Mouse (Mus musculus) embryonic facial prominence, embryonic 12.5 days (tissue): ENCODE measurements around the gene Ywhah. TPM values are rescaled to one million over a fixed set of nuclear protein-coding genes. Genes with fewer than 3 reads are reported as not detected.

Source experiments
- ATAC-seq: fragments of 200-750 bp; cut with Nextera tagmentation; 2 replicates; pipeline ENCODE4 v1.8.0; 2017; ENCODE audit not compliant: insufficient number of reproducible peaks, insufficient read depth, low FRiP score, low TSS enrichment
- H3K27ac ChIP-seq: fragments of 300-500 bp; sonication (generic); 2 replicates; pipeline ENCODE4 v1.5.1; 2016; ENCODE audit warnings: mild to moderate bottlenecking
- H3K27me3 ChIP-seq: fragments of 300-500 bp; sonication (generic); 2 replicates; pipeline ENCODE4 v1.6.1; 2016; ENCODE audit warnings: mild to moderate bottlenecking, moderate library complexity
- H3K36me3 ChIP-seq: fragments of 300-500 bp; sonication (generic); 2 replicates; pipeline ENCODE4 v1.6.1; 2016; ENCODE audit warnings: mild to moderate bottlenecking
- H3K4me1 ChIP-seq: fragments of 300-500 bp; sonication (generic); 2 replicates; pipeline ENCODE4 v1.6.1; 2016
- H3K4me2 ChIP-seq: fragments of 300-500 bp; sonication (generic); replicated peaks from 2 replicates; pipeline ENCODE4 v1.6.1; 2016; ENCODE audit warnings: mild to moderate bottlenecking, moderate library complexity
- H3K4me3 ChIP-seq: fragments of 300-500 bp; sonication (generic); 2 replicates; pipeline ENCODE4 v1.5.1; 2016; ENCODE audit warnings: mild to moderate bottlenecking
- H3K9ac ChIP-seq: fragments of 300-500 bp; sonication (generic); 2 replicates; pipeline ENCODE4 v1.6.1; 2016; ENCODE audit warnings: mild to moderate bottlenecking, moderate library complexity
- H3K9me3 ChIP-seq: fragments of 300-500 bp; sonication (generic); 2 replicates; pipeline ENCODE4 v1.6.1; 2016; ENCODE audit warnings: mild to moderate bottlenecking, moderate library complexity
- WGBS: fragments of 180-500 bp; shearing (Covaris S2); methylation state at CpG from one replicate; pipeline ENCODE4 v1.1.7; 2016; 5-methylcytosine and 5-hydroxymethylcytosine counted together
- polyA plus RNA-seq: library from polyadenylated mRNA; unstranded; fragments of >200 nt; fragmentation: Nextera tagmentation; extraction: Ambion mirVana; gene quantifications from 2 replicates; pipeline ENCODE4 v1.2.1, GENCODE M21; 2016

Gene Ywhah
- 397 and 405 TPM in 2 replicates for polyA plus RNA-seq

DNA sequence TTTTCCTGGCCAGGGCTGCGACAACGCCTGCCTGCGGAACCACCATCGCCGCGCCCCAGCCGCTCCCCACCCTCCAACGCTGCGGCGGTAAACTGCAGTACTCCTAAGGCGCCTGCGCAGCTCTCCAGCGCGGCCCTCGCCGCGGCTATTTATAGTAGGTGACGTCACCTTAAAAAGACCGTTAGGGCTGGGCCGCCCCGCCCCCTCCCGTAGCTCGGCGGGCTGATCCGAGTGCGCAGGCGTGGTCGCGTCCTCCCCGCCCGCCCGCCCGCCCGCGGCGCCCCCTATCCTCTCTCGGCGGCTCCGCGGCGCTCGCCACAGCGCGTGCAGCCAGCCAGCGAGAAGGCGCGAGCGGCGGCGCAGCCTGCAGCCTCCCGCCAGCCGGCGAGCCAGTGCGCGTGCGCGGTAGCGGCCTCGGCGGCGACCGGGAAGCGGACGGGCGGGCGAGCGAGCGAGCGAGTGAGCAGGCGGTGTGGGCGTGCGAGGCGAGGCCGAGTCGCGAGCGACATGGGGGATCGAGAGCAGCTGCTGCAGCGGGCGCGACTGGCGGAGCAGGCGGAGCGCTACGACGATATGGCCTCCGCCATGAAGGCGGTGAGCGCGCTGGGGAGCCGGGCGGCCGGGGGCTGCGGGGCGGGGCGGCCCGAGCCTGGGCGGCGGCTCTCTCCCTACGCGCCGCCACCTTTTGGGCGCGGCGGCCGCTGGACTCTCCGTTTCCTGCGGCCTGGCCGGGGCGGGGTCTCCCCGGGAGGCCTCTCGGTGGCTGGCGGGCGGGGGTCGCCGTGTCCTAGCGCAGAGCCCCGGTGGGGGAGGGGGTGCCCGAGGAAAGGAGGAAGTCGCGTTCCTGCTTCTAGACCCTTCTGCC, at the start of gene Ywhah:
Gene Ywhah, plus strand, starts transcription at position 256 of the 865 bp plus-strand sequence.
- Histone ChIP-seq H3K27ac (peak within 1 kb of the TSS; percentile 100), H3K9ac (peak within 1 kb of the TSS; percentile 92), H3K36me3 (0 out of 2 replicates have a peak, but pooled peaks cover 5% of the 10 kb centered on the region), H3K9me3 (no peaks in the 10 kb centered on the region), H3K27me3 (no peaks in the 10 kb centered on the region), H3K4me1 (peaks cover 20% of the 10 kb centered on the region), H3K4me2 (peak within 1 kb of the TSS; percentile 80), H3K4me3 (peak within 1 kb of the TSS; percentile 78)
- WGBS: under 1% methylated on average over 117 of the region's 121 CpGs
- peak; percentile 95 for ATAC-seq

GRCm38 (mm10) chr5:32976541-32976940, 42.1 kb upstream of the Ywhah start:
- Histone ChIP-seq H3K9ac (no peak overlapping the region), H3K27ac (no peak overlapping the region), H3K4me2 (no peak overlapping the region), H3K4me1 (no peaks in the 10 kb centered on the region), H3K9me3 (no peaks in the 10 kb centered on the region), H3K27me3 (no peaks in the 10 kb centered on the region), H3K4me3 (no peak overlapping the region), H3K36me3 (peaks cover 34% of the 10 kb centered on the region)
- no peak for ATAC-seq
- WGBS: 82% methylated on average over 4 of the region's 4 CpGs

DNA sequence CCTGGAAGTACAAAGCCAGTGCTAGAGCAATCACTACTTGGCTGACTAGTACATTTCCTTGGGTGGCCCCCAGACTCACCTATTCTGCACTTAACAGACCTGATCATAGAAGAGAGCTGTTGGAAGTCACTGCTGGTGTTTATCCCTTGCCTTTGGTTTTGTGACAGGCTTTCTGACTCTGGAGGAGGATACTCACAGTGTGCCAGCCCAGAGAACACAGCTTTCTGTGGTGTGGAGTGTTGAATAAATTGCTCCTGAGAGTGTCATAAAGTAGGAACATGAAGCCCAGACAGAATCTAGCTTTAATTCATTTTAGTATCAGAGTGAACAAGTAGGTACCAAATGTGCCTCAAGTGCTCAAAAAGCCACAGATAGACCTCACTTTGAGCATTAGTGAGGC, 41.4 kb upstream of the Ywhah start:
- Histone ChIP-seq H3K4me1 (no peaks in the 10 kb centered on the region), H3K4me2 (no peak overlapping the region), H3K36me3 (peaks cover 34% of the 10 kb centered on the region), H3K4me3 (no peak overlapping the region), H3K27ac (no peak overlapping the region), H3K9me3 (no peaks in the 10 kb centered on the region), H3K9ac (no peak overlapping the region), H3K27me3 (no peaks in the 10 kb centered on the region)
- ATAC-seq: no peak

- Histone ChIP-seq H3K9me3 (no peaks in the 10 kb centered on the region), H3K4me2 (no peak overlapping the region), H3K9ac (no peak overlapping the region), H3K27me3 (no peaks in the 10 kb centered on the region), H3K36me3 (peaks cover 64% of the 10 kb centered on the region), H3K4me3 (no peak overlapping the region), H3K4me1 (no peaks in the 10 kb centered on the region), H3K27ac (no peak overlapping the region)
- no peak for ATAC-seq
- WGBS: 75% methylated on average over 1 of the region's 1 CpGs
Measured at GRCm38 (mm10) chr5:32985379-32985778, 33.2 kb upstream of the Ywhah start.

DNA sequence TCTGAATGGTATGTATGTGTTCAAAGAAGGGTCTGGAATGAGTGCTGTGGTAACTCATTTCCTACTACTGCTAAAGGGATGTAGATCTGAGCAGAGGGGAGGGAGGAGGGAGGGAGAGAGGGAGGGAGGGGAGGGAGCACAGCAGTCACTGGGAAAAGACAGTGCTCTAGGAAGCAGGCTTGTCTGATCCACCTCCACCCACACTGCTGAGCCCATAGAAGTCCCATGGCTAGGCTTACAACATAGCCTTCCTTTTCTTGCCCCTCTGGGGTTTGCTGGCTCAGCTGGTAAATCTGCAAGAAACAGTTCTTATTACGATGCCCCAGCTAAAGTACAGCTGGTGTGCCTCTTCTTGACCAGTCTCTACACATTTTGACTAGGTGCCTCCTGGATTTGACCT, 30.7 kb upstream of the Ywhah start:
- H3K27ac ChIP-seq: no peak overlapping the region
- no peak for ATAC-seq
- no peaks in the 10 kb centered on the region for H3K9me3 ChIP-seq
- H3K9ac ChIP-seq: no peak overlapping the region
- H3K27me3 ChIP-seq: no peaks in the 10 kb centered on the region
- peaks cover 57% of the 10 kb centered on the region for H3K36me3 ChIP-seq
- H3K4me1 ChIP-seq: no peaks in the 10 kb centered on the region
- no peak overlapping the region for H3K4me2 ChIP-seq
- H3K4me3 ChIP-seq: no peak overlapping the region
- 67% methylated on average over 1 of the region's 1 CpGs for WGBS

- H3K27me3 ChIP-seq: no peaks in the 10 kb centered on the region
- no peak overlapping the region for H3K4me3 ChIP-seq
- H3K9ac ChIP-seq: no peak overlapping the region
- WGBS: 82% methylated on average over 13 of the region's 13 CpGs
- H3K9me3 ChIP-seq: no peaks in the 10 kb centered on the region
- ATAC-seq: no peak
- no peak overlapping the region for H3K27ac ChIP-seq
- H3K4me2 ChIP-seq: no peak overlapping the region
- peaks cover 35% of the 10 kb centered on the region for H3K36me3 ChIP-seq
- H3K4me1 ChIP-seq: peaks cover 5% of the 10 kb centered on the region
Measured at GRCm38 (mm10) chr5:32989959-32990640, 28.5 kb upstream of the Ywhah start.

DNA sequence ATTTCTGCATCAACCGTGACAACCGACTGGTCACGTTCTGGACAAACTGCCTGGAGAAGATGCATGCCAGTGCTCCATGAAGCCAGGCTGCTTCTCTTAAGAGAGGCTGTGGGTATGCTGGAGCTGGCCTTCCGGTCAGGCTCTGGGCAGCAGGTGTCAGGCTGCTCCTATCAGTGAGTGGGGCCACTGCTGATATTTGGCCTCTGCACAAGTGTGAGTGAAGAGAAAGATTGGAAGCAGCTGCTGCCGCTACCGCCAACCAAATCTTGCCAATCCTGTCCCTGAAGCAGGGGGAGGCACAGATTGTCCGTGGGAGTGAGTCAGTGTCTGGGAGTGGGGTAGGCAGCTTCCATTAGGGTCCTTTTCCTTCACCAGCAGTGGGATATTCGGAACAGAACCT, 27.5 kb upstream of the Ywhah start:
- WGBS: 72% methylated on average over 8 of the region's 8 CpGs
- Histone ChIP-seq H3K27ac (no peak overlapping the region), H3K4me1 (peaks cover 5% of the 10 kb centered on the region), H3K4me2 (no peak overlapping the region), H3K9ac (no peak overlapping the region), H3K4me3 (no peak overlapping the region), H3K36me3 (peaks cover 26% of the 10 kb centered on the region), H3K9me3 (no peaks in the 10 kb centered on the region), H3K27me3 (no peaks in the 10 kb centered on the region)
- ATAC-seq: no peak

GRCm38 (mm10) chr5:32994471-32994870, 24.1 kb upstream of the Ywhah start:
- H3K27me3 ChIP-seq: no peaks in the 10 kb centered on the region
- 30% methylated on average over 2 of the region's 2 CpGs for WGBS
- 0 out of 2 replicates have a peak, but pooled peaks cover 1% of the 10 kb centered on the region for H3K36me3 ChIP-seq
- H3K4me3 ChIP-seq: no peak overlapping the region
- no peaks in the 10 kb centered on the region for H3K9me3 ChIP-seq
- H3K9ac ChIP-seq: no peak overlapping the region
- no peak overlapping the region for H3K4me2 ChIP-seq
- ATAC-seq: no peak
- H3K4me1 ChIP-seq: peaks cover 5% of the 10 kb centered on the region
- H3K27ac ChIP-seq: peak overlapping the region; percentile 64

GRCm38 (mm10) chr5:32995756-32996155, 22.9 kb upstream of the Ywhah start:
- no peak overlapping the region for H3K9ac ChIP-seq
- H3K4me3 ChIP-seq: no peak overlapping the region
- H3K9me3 ChIP-seq: no peaks in the 10 kb centered on the region
- H3K27me3 ChIP-seq: no peaks in the 10 kb centered on the region
- H3K4me2 ChIP-seq: no peak overlapping the region
- peaks cover 5% of the 10 kb centered on the region for H3K4me1 ChIP-seq
- no peak for ATAC-seq
- H3K27ac ChIP-seq: no peak overlapping the region
- H3K36me3 ChIP-seq: no peaks in the 10 kb centered on the region
- 85% methylated on average over 4 of the region's 4 CpGs for WGBS

GRCm38 (mm10) chr5:32996560-32996959, 22.1 kb upstream of the Ywhah start:
- Histone ChIP-seq H3K36me3 (no peaks in the 10 kb centered on the region), H3K9me3 (no peaks in the 10 kb centered on the region), H3K27ac (no peak overlapping the region), H3K4me3 (no peak overlapping the region), H3K4me1 (peaks cover 5% of the 10 kb centered on the region), H3K4me2 (no peak overlapping the region), H3K9ac (no peak overlapping the region), H3K27me3 (no peaks in the 10 kb centered on the region)
- 85% methylated on average over 1 of the region's 1 CpGs for WGBS
- ATAC-seq: no peak

- no peak for ATAC-seq
Measured at GRCm38 (mm10) chr5:32997686-32998085, 20.9 kb upstream of the Ywhah start.

GRCm38 (mm10) chr5:32998783-32999182, 19.8 kb upstream of the Ywhah start:
- Histone ChIP-seq H3K4me3 (no peak overlapping the region), H3K9me3 (no peaks in the 10 kb centered on the region), H3K4me1 (peaks cover 5% of the 10 kb centered on the region), H3K9ac (no peak overlapping the region), H3K27me3 (no peaks in the 10 kb centered on the region), H3K36me3 (no peaks in the 10 kb centered on the region), H3K4me2 (no peak overlapping the region), H3K27ac (no peak overlapping the region)
- ATAC-seq: no peak
- 86% methylated on average over 4 of the region's 4 CpGs for WGBS

More at GRCm38 (mm10) chr5:32997686-32998085, 20.9 kb upstream of the Ywhah start:
- Histone ChIP-seq H3K36me3 (no peaks in the 10 kb centered on the region), H3K4me1 (peaks cover 5% of the 10 kb centered on the region), H3K27ac (no peak overlapping the region), H3K9ac (no peak overlapping the region), H3K4me3 (no peak overlapping the region), H3K27me3 (no peaks in the 10 kb centered on the region), H3K9me3 (no peaks in the 10 kb centered on the region), H3K4me2 (no peak overlapping the region)
- WGBS: 39% methylated on average over 4 of the region's 4 CpGs
